11 mouse cellular contexts compared by ENCODE assay signal in the genomic region with DNA sequence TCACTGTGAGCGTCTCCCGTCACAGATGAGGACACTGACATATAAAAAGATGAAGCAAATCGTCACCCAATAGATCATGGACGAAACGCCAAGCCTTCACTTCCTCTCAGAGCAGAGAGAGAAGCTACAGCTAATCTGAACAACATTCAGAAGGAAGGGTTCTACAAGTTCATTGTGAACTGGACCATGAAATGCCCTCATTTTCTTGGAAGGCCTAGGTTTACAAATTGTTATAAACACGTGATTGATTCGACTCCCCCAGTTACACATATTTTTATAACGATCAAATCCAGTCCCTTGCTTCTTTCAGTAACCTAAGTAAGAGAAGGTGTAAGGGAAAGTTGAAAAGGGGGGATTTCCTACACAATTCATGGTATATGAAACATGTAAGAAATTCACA.
"Had no signal": no experiment of that assay in that cellular context is flagged by ENCODE, and none has a peak within 500 bp of the region (broad histone marks: within the 10 kb centered on the region; RNA-seq: fewer than 3 reads in every experiment).

No protein-coding gene starts in this region.

- DNase-seq: left cerebral cortex, postnatal 4 days; lung, postnatal 14 days; thymus, postnatal 4 days had no signal

- ATAC-seq: inflammation-experienced regulatory T-cells, adult 6 months; intestine, postnatal 0 days; liver, embryonic 12.5 days; midbrain, embryonic 15.5 days had no signal

- H3K36me3 ChIP-seq: liver, embryonic 12.5 days; lung, embryonic 15.5 days; midbrain, embryonic 15.5 days; neural tube, embryonic 12.5 days had no signal

- H3K4me2 ChIP-seq: liver, embryonic 12.5 days; lung, embryonic 15.5 days; midbrain, embryonic 15.5 days; neural tube, embryonic 12.5 days had no signal

- H3K9ac ChIP-seq: liver, embryonic 12.5 days; lung, embryonic 15.5 days; midbrain, embryonic 15.5 days; neural tube, embryonic 12.5 days had no signal

- H3K27ac ChIP-seq: layer of hippocampus, adult 2 months; liver, embryonic 12.5 days; lung, embryonic 15.5 days; midbrain, embryonic 15.5 days; neural tube, embryonic 12.5 days; stomach, postnatal 0 days had no signal

- H3K27me3 ChIP-seq: liver, embryonic 12.5 days; lung, embryonic 15.5 days; midbrain, embryonic 15.5 days; neural tube, embryonic 12.5 days had no signal

- H3K4me1 ChIP-seq: liver, embryonic 12.5 days; lung, embryonic 15.5 days; midbrain, embryonic 15.5 days; neural tube, embryonic 12.5 days had no signal

- H3K4me3 ChIP-seq: layer of hippocampus, adult 2 months; liver, embryonic 12.5 days; lung, embryonic 15.5 days; midbrain, embryonic 15.5 days; neural tube, embryonic 12.5 days had no signal

- H3K9me3 ChIP-seq: liver, embryonic 12.5 days; lung, embryonic 15.5 days; midbrain, embryonic 15.5 days; neural tube, embryonic 12.5 days had no signal
